Mouse (Mus musculus) thymus, adult 2 months (tissue): ENCODE data around the gene Spcs3. TPM values are rescaled to one million over a fixed set of nuclear protein-coding genes. Genes with fewer than 3 reads are reported as not detected.
"Not testable (repeated sequence)": the region's sequence is repeated elsewhere in the genome, so short reads cannot be mapped to it uniquely, and the experiment has no call there.

Experiments used
- DNase-seq: peaks from one replicate; pipeline ENCODE4 v3.0.0; 2021
- H3K27ac ChIP-seq: fragments of 200-500 bp; 2 replicates; pipeline ENCODE4 v1.5.1; 2012; ENCODE audit warnings: low read length, control low read depth; ENCODE audit not compliant: control insufficient read depth, insufficient read depth
- H3K27me3 ChIP-seq: fragments of 200-500 bp; 2 replicates; pipeline ENCODE4 v1.6.1; 2012; ENCODE audit warnings: mild to moderate bottlenecking, low read length, moderate library complexity, mixed read lengths; ENCODE audit not compliant: control insufficient read depth, insufficient read depth
- H3K36me3 ChIP-seq: fragments of 200-500 bp; 2 replicates; pipeline ENCODE4 v1.6.1; 2012; ENCODE audit warnings: mild to moderate bottlenecking, low read length, moderate library complexity; ENCODE audit not compliant: control insufficient read depth, insufficient read depth
- H3K4me1 ChIP-seq: fragments of 200-500 bp; replicated peaks from 2 replicates; pipeline ENCODE4 v1.6.1; 2012; ENCODE audit warnings: low read length; ENCODE audit not compliant: control insufficient read depth, insufficient read depth
- H3K4me3 ChIP-seq: fragments of 200-500 bp; 2 replicates; pipeline ENCODE4 v1.5.1; 2012; ENCODE audit warnings: mild to moderate bottlenecking, low read length, control low read depth, moderate library complexity; ENCODE audit not compliant: control insufficient read depth, insufficient read depth
- CTCF ChIP-seq: fragments of 200-500 bp; IDR thresholded peaks from 2 replicates; pipeline ENCODE4 v1.5.1; 2012; ENCODE audit warnings: mild to moderate bottlenecking, control low read depth, low read length, moderate library complexity, borderline replicate concordance; ENCODE audit not compliant: control insufficient read depth, poor library complexity, insufficient read depth; ENCODE audit errors: extremely low read depth
- POLR2A ChIP-seq: fragments of 200-500 bp; IDR thresholded peaks from 2 replicates; pipeline ENCODE4 v1.6.1; 2012; ENCODE audit warnings: mild to moderate bottlenecking, low read length, control low read depth, moderate library complexity; ENCODE audit not compliant: control insufficient read depth, poor library complexity, insufficient read depth; ENCODE audit errors: extremely low read depth
- WGBS: fragments of 180-500 bp; shearing (Covaris S2); methylation state at CpG from one replicate; pipeline ENCODE4 v1.1.7; 2018; 5-methylcytosine and 5-hydroxymethylcytosine counted together
- polyA plus RNA-seq: library from polyadenylated mRNA; depleted of rRNA; stranded (reverse); fragments of >200 nt; gene quantifications from 2 replicates; pipeline ENCODE4 v1.2.3, GENCODE M21; 2012

The Spcs3 gene
- polyA plus RNA-seq, 1 experiment: 14.3 TPM

GRCm38 (mm10) chr8:54528571-54528970, 1.2 kb downstream of the Spcs3 start:
- DNase-seq: no peak
- no peak for TF ChIP-seq POLR2A
- no peak for TF ChIP-seq CTCF
- no peak overlapping the region for H3K4me3 ChIP-seq
- H3K36me3 ChIP-seq: 0 out of 2 replicates have a peak, but pooled peaks cover 4% of the 10 kb centered on the region
- WGBS: 53% methylated on average over 7 of the region's 7 CpGs
- H3K27me3 ChIP-seq: no peaks in the 10 kb centered on the region
- no peaks in the 10 kb centered on the region for H3K4me1 ChIP-seq
- H3K27ac ChIP-seq: no peak overlapping the region

- Histone ChIP-seq H3K4me3 (no peak overlapping the region), H3K36me3 (peaks cover 18% of the 10 kb centered on the region), H3K27ac (no peak overlapping the region), H3K4me1 (no peaks in the 10 kb centered on the region), H3K27me3 (no peaks in the 10 kb centered on the region)
- WGBS: over 99% methylated on average over 6 of the region's 6 CpGs
- TF ChIP-seq POLR2A (no peak), CTCF (no peak)
- DNase-seq: no peak
Observed at GRCm38 (mm10) chr8:54526700-54527099, 3.1 kb downstream of the Spcs3 start.

GRCm38 (mm10) chr8:54525606-54526005, 4.2 kb downstream of the Spcs3 start:
- Histone ChIP-seq H3K27me3 (no peaks in the 10 kb centered on the region), H3K4me3 (no peak overlapping the region), H3K4me1 (no peaks in the 10 kb centered on the region), H3K36me3 (peaks cover 21% of the 10 kb centered on the region), H3K27ac (no peak overlapping the region)
- WGBS: 96% methylated on average over 2 of the region's 2 CpGs
- DNase-seq: no peak
- TF ChIP-seq CTCF (no peak), POLR2A (no peak)

- peaks cover 21% of the 10 kb centered on the region for H3K36me3 ChIP-seq
- no peaks in the 10 kb centered on the region for H3K27me3 ChIP-seq
- 93% methylated on average over 4 of the region's 4 CpGs for WGBS
- TF ChIP-seq POLR2A (no peak), CTCF (no peak)
- H3K27ac ChIP-seq: no peak overlapping the region
- H3K4me1 ChIP-seq: no peaks in the 10 kb centered on the region
- no peak for DNase-seq
- no peak overlapping the region for H3K4me3 ChIP-seq
Observed at GRCm38 (mm10) chr8:54520516-54520915, 9.3 kb downstream of the Spcs3 start.

GRCm38 (mm10) chr8:54518756-54519460, 10.9 kb downstream of the Spcs3 start:
- TF ChIP-seq POLR2A (no peak), CTCF (no peak)
- H3K27ac ChIP-seq: no peak overlapping the region
- 88% methylated on average over 10 of the region's 10 CpGs for WGBS

GRCm38 (mm10) chr8:54512200-54512599, 17.6 kb downstream of the Spcs3 start:
- not testable (repeated sequence) for DNase-seq, H3K4me1 ChIP-seq, H3K36me3 ChIP-seq, H3K27me3 ChIP-seq, H3K27ac ChIP-seq, H3K4me3 ChIP-seq
- 93% methylated on average over 5 of the region's 5 CpGs for WGBS

More at GRCm38 (mm10) chr8:54518756-54519460, 10.9 kb downstream of the Spcs3 start:
- no peaks in the 10 kb centered on the region for H3K27me3 ChIP-seq
- no peak overlapping the region for H3K4me3 ChIP-seq
- no peak for DNase-seq
- H3K4me1 ChIP-seq: no peaks in the 10 kb centered on the region
- peaks cover 19% of the 10 kb centered on the region for H3K36me3 ChIP-seq

GRCm38 (mm10) chr8:54511791-54512190, 18.0 kb downstream of the Spcs3 start:
- Histone ChIP-seq H3K4me3 (no peak overlapping the region), H3K27me3 (no peaks in the 10 kb centered on the region), H3K36me3 (no peaks in the 10 kb centered on the region), H3K4me1 (no peaks in the 10 kb centered on the region), H3K27ac (no peak overlapping the region)
- 42% methylated on average over 3 of the region's 3 CpGs for WGBS
- no peak for DNase-seq
- TF ChIP-seq POLR2A (no peak), CTCF (no peak)
